Comparison of ENCODE assay signal across 18 mouse cellular contexts in genomic region chr3:37675056-37675525, GRCm38 (mm10). TPM values are rescaled to one million over a fixed set of nuclear protein-coding genes. Genes with fewer than 3 reads are reported as not detected.
DNase-seq lines count a peak whose midpoint lies in the region; ATAC-seq and TF ChIP-seq lines count a peak whose summit lies in the region.
"Had no signal": no experiment of that assay in that cellular context is flagged by ENCODE, and none has a peak within 500 bp of the region (broad histone marks: within the 10 kb centered on the region; RNA-seq: fewer than 3 reads in every experiment).

No protein-coding gene starts in this region.

- H3K4me2 ChIP-seq in midbrain, embryonic 14.5 days (ENCODE audit: low read length), result no peak overlapping the region
- H3K4me2 ChIP-seq: heart, embryonic 15.5 days; hindbrain, embryonic 15.5 days; kidney, embryonic 15.5 days had no signal

- H3K4me1 ChIP-seq in midbrain, embryonic 10.5 days, result peaks cover 48% of the 10 kb centered on the region
- H3K4me1 ChIP-seq in midbrain, embryonic 14.5 days (ENCODE audit: control insufficient read depth, insufficient read depth, low read length), result peaks cover 19% of the 10 kb centered on the region
- H3K4me1 ChIP-seq in G1E (ENCODE audit: insufficient read depth, low read depth, low read length), result peaks cover 46% of the 10 kb centered on the region

- no peak for DNase-seq in midbrain, embryonic 10.5 days (ENCODE audit: low spot score)
- no peak for DNase-seq in midbrain, embryonic 14.5 days
- DNase-seq in G1E (ENCODE audit: low spot score), result no peak
- peak; percentile 7 to 24 for DNase-seq in thymus, postnatal 36 days
- DNase-seq in kidney, adult 11 months, result no peak
- DNase-seq in cerebellum, adult 8-10 months, result no peak
- DNase-seq: adrenal gland, adult 8-10 months; cerebellum, postnatal 14 days; gastrocnemius, postnatal 25 days; left cerebral cortex, postnatal 4 days; lung, adult 2 months; lung, postnatal 4 days had no signal

- H3K36me3 ChIP-seq in midbrain, embryonic 10.5 days, result no peaks in the 10 kb centered on the region
- H3K36me3 ChIP-seq in midbrain, embryonic 14.5 days (ENCODE audit: control insufficient read depth, insufficient read depth, low read length), result no peaks in the 10 kb centered on the region
- H3K36me3 ChIP-seq in G1E (replicated peaks), result no peaks in the 10 kb centered on the region
- H3K36me3 ChIP-seq: heart, embryonic 15.5 days; hindbrain, embryonic 15.5 days; kidney, embryonic 15.5 days had no signal

- H3K4me3 ChIP-seq in midbrain, embryonic 10.5 days, result no peak overlapping the region
- no peak overlapping the region for H3K4me3 ChIP-seq in midbrain, embryonic 14.5 days (replicated peaks; ENCODE audit: low read depth, low read length)
- peak overlapping the region; percentile 43; the same call in 1 of the 2 replicates for H3K4me3 ChIP-seq in G1E (ENCODE audit: low read depth, low read length)
- H3K4me3 ChIP-seq: heart, embryonic 15.5 days; hindbrain, embryonic 15.5 days; kidney, embryonic 15.5 days had no signal

- H3K27ac ChIP-seq in midbrain, embryonic 10.5 days (replicated peaks), result peak overlapping the region; percentile 74
- no peak overlapping the region for H3K27ac ChIP-seq in midbrain, embryonic 14.5 days (replicated peaks; ENCODE audit: low read depth, low read length)
- H3K27ac ChIP-seq: heart, embryonic 15.5 days; hindbrain, embryonic 15.5 days; kidney, embryonic 15.5 days had no signal

- WGBS in midbrain, embryonic 10.5 days, result 86% methylated on average over 11 of the region's 11 CpGs
- 87% methylated on average over 11 of the region's 11 CpGs for WGBS in midbrain, embryonic 14.5 days

- TF ChIP-seq CTCF in G1E (IDR thresholded peaks at IDR 0.05; ENCODE audit: low read depth, low read length), result no peak

- no peaks in the 10 kb centered on the region for H3K9me3 ChIP-seq in midbrain, embryonic 10.5 days (replicated peaks)
- no peaks in the 10 kb centered on the region for H3K9me3 ChIP-seq in midbrain, embryonic 14.5 days (ENCODE audit: control insufficient read depth, low read length)
- no peaks in the 10 kb centered on the region for H3K9me3 ChIP-seq in G1E (replicated peaks)
- H3K9me3 ChIP-seq: heart, embryonic 15.5 days; hindbrain, embryonic 15.5 days; kidney, embryonic 15.5 days had no signal

- ATAC-seq in midbrain, embryonic 14.5 days (ENCODE audit: low FRiP score, low TSS enrichment), result no peak
- peak; percentile 52 for ATAC-seq in G1E (ENCODE audit: extremely low read depth, insufficient number of reproducible peaks, low FRiP score, poor library complexity, severe bottlenecking)
- ATAC-seq in inflammation-experienced regulatory T-cells, adult 6 months, result peak; percentile 39
- ATAC-seq: forebrain, embryonic 14.5 days; midbrain, embryonic 16.5 days had no signal

- H3K9ac ChIP-seq in midbrain, embryonic 14.5 days (replicated peaks; ENCODE audit: low read length), result no peak overlapping the region
- H3K9ac ChIP-seq: heart, embryonic 15.5 days; hindbrain, embryonic 15.5 days; kidney, embryonic 15.5 days had no signal

- peaks cover 84% of the 10 kb centered on the region for H3K27me3 ChIP-seq in midbrain, embryonic 10.5 days (ENCODE audit: low read depth, poor library complexity, severe bottlenecking)
- H3K27me3 ChIP-seq in midbrain, embryonic 14.5 days (ENCODE audit: control insufficient read depth, insufficient read depth, low read length), result peaks cover 20% of the 10 kb centered on the region
- peaks cover 36% of the 10 kb centered on the region for H3K27me3 ChIP-seq in G1E (ENCODE audit: insufficient read depth, low read length)
- H3K27me3 ChIP-seq: kidney, embryonic 15.5 days had no signal

RNA-seq across cellular contexts. Expression of gene Spry1, which starts 35.3 kb away (rescaled TPM):
- polyA plus RNA-seq in midbrain, embryonic 10.5 days (2016; fragmentation: Nextera tagmentation; extraction: Ambion mirVana), result 18.2 and 19.6 TPM in 2 replicates
- polyA plus RNA-seq in midbrain, embryonic 14.5 days (2014; fragmentation: Nextera tagmentation; extraction: Ambion mirVana), result 7.1 and 7.2 TPM in 2 replicates
- total RNA-seq in G1E (2014; fragmentation: Nextera tagmentation), result 28.4 and 35.5 TPM in 2 replicates
- total RNA-seq in G1E (2017), result 3.9 and 4.2 TPM in 2 replicates
- polyA plus RNA-seq in G1E (2012), result 4.8 and 5.7 TPM in 2 replicates
- polyA plus RNA-seq in inflammation-experienced regulatory T-cells, adult 6 months (2017; shearing (Covaris generic)), result 10 to 100 TPM in 2 of 3 experiments, 1 to 10 TPM in 1; 7.9 to 19.2 (median 16.0) TPM

RNA-seq across cellular contexts. Expression of gene Gm5148, which starts 49.2 kb away (rescaled TPM):
- 2.6 and 2.9 TPM in 2 replicates for polyA plus RNA-seq in midbrain, embryonic 10.5 days (2016; fragmentation: Nextera tagmentation; extraction: Ambion mirVana)
- 12.9 and 18.5 TPM in 2 replicates for polyA plus RNA-seq in midbrain, embryonic 14.5 days (2014; fragmentation: Nextera tagmentation; extraction: Ambion mirVana)
- 1.4 TPM in 1 of 2 replicates, not detected in the other for total RNA-seq in G1E (2014; fragmentation: Nextera tagmentation)
- 19.8 and 28.1 TPM in 2 replicates for total RNA-seq in G1E (2017)
- 0.13 and 0.19 TPM in 2 replicates for polyA plus RNA-seq in G1E (2012)
- polyA plus RNA-seq in inflammation-experienced regulatory T-cells, adult 6 months (2017; shearing (Covaris generic)), result 1 to 10 TPM; 1.0 to 2.0 (median 1.6) TPM

Comparison
In these comparisons a context has a peak if more than half of its experiments do, and no peak if none do; other contexts are left out.
1. DNase-seq: peak in thymus, postnatal 36 days (2 of 2); none in midbrain, embryonic 10.5 days (single experiment), midbrain, embryonic 14.5 days (single experiment), G1E (single experiment), kidney, adult 11 months (single experiment) and cerebellum, adult 8-10 months (single experiment).